Mouse (Mus musculus) thymus, adult 2 months (tissue): Measurements from ENCODE around the gene Ankrd44. TPM values are rescaled to one million over a fixed set of nuclear protein-coding genes. Genes with fewer than 3 reads are reported as not detected.

Experiments
- DNase-seq: peaks from one replicate; pipeline ENCODE4 v3.0.0; 2021
- H3K27ac ChIP-seq: fragments of 200-500 bp; 2 replicates; pipeline ENCODE4 v1.5.1; 2012; ENCODE audit warnings: low read length, control low read depth; ENCODE audit not compliant: control insufficient read depth, insufficient read depth
- H3K27me3 ChIP-seq: fragments of 200-500 bp; 2 replicates; pipeline ENCODE4 v1.6.1; 2012; ENCODE audit warnings: mild to moderate bottlenecking, low read length, moderate library complexity, mixed read lengths; ENCODE audit not compliant: control insufficient read depth, insufficient read depth
- H3K36me3 ChIP-seq: fragments of 200-500 bp; 2 replicates; pipeline ENCODE4 v1.6.1; 2012; ENCODE audit warnings: mild to moderate bottlenecking, low read length, moderate library complexity; ENCODE audit not compliant: control insufficient read depth, insufficient read depth
- H3K4me1 ChIP-seq: fragments of 200-500 bp; replicated peaks from 2 replicates; pipeline ENCODE4 v1.6.1; 2012; ENCODE audit warnings: low read length; ENCODE audit not compliant: control insufficient read depth, insufficient read depth
- H3K4me3 ChIP-seq: fragments of 200-500 bp; 2 replicates; pipeline ENCODE4 v1.5.1; 2012; ENCODE audit warnings: mild to moderate bottlenecking, low read length, control low read depth, moderate library complexity; ENCODE audit not compliant: control insufficient read depth, insufficient read depth
- CTCF ChIP-seq: fragments of 200-500 bp; IDR thresholded peaks from 2 replicates; pipeline ENCODE4 v1.5.1; 2012; ENCODE audit warnings: mild to moderate bottlenecking, control low read depth, low read length, moderate library complexity, borderline replicate concordance; ENCODE audit not compliant: control insufficient read depth, poor library complexity, insufficient read depth; ENCODE audit errors: extremely low read depth
- POLR2A ChIP-seq: fragments of 200-500 bp; IDR thresholded peaks from 2 replicates; pipeline ENCODE4 v1.6.1; 2012; ENCODE audit warnings: mild to moderate bottlenecking, low read length, control low read depth, moderate library complexity; ENCODE audit not compliant: control insufficient read depth, poor library complexity, insufficient read depth; ENCODE audit errors: extremely low read depth
- WGBS: fragments of 180-500 bp; shearing (Covaris S2); methylation state at CpG from one replicate; pipeline ENCODE4 v1.1.7; 2018; 5-methylcytosine and 5-hydroxymethylcytosine counted together
- polyA plus RNA-seq: library from polyadenylated mRNA; depleted of rRNA; stranded (reverse); fragments of >200 nt; gene quantifications from 2 replicates; pipeline ENCODE4 v1.2.3, GENCODE M21; 2012

Gene Ankrd44
- polyA plus RNA-seq, 1 experiment: 92.9 TPM

- 91% methylated on average over 2 of the region's 2 CpGs for WGBS
- Histone ChIP-seq H3K36me3 (peaks cover 37% of the 10 kb centered on the region), H3K4me1 (no peaks in the 10 kb centered on the region), H3K27me3 (no peaks in the 10 kb centered on the region), H3K4me3 (no peak overlapping the region), H3K27ac (no peak overlapping the region)
- DNase-seq: no peak
- TF ChIP-seq POLR2A: no peak
- no peak for TF ChIP-seq CTCF
These were observed 160.5 kb downstream of the Ankrd44 start for GRCm38 (mm10) chr1:54765632-54766238.

GRCm38 (mm10) chr1:54762216-54762807 lies 163.9 kb downstream of the Ankrd44 start:
- Histone ChIP-seq H3K27me3 (no peaks in the 10 kb centered on the region), H3K4me3 (no peak overlapping the region), H3K4me1 (no peaks in the 10 kb centered on the region), H3K36me3 (peaks cover 44% of the 10 kb centered on the region), H3K27ac (no peak overlapping the region)
- TF ChIP-seq POLR2A (no peak), CTCF (no peak)
- no peak for DNase-seq
- 95% methylated on average over 10 of the region's 10 CpGs for WGBS

GRCm38 (mm10) chr1:54759841-54760240 lies 166.3 kb downstream of the Ankrd44 start:
- TF ChIP-seq POLR2A (no peak), CTCF (no peak)
- H3K4me3 ChIP-seq: no peak overlapping the region
- peaks cover 34% of the 10 kb centered on the region for H3K36me3 ChIP-seq
- no peaks in the 10 kb centered on the region for H3K4me1 ChIP-seq
- no peak for DNase-seq
- H3K27me3 ChIP-seq: no peaks in the 10 kb centered on the region
- no peak overlapping the region for H3K27ac ChIP-seq

GRCm38 (mm10) chr1:54757291-54757690 lies 168.9 kb downstream of the Ankrd44 start:
- H3K4me1 ChIP-seq: no peaks in the 10 kb centered on the region
- DNase-seq: no peak
- H3K27ac ChIP-seq: no peak overlapping the region
- no peaks in the 10 kb centered on the region for H3K27me3 ChIP-seq
- TF ChIP-seq POLR2A (no peak), CTCF (no peak)
- 76% methylated on average over 3 of the region's 3 CpGs for WGBS
- H3K4me3 ChIP-seq: no peak overlapping the region
- peaks cover 40% of the 10 kb centered on the region for H3K36me3 ChIP-seq

- H3K4me3 ChIP-seq: no peak overlapping the region
- no peaks in the 10 kb centered on the region for H3K27me3 ChIP-seq
- 95% methylated on average over 8 of the region's 8 CpGs for WGBS
- no peaks in the 10 kb centered on the region for H3K4me1 ChIP-seq
- peaks cover 33% of the 10 kb centered on the region for H3K36me3 ChIP-seq
- TF ChIP-seq POLR2A: no peak
- TF ChIP-seq CTCF: no peak
- H3K27ac ChIP-seq: no peak overlapping the region
- DNase-seq: no peak
These were observed 170.4 kb downstream of the Ankrd44 start for GRCm38 (mm10) chr1:54755690-54756365.

GRCm38 (mm10) chr1:54749961-54750360 lies 176.2 kb downstream of the Ankrd44 start:
- TF ChIP-seq CTCF (no peak), POLR2A (no peak)
- no peak for DNase-seq
- no peaks in the 10 kb centered on the region for H3K27me3 ChIP-seq
- 91% methylated on average over 1 of the region's 1 CpGs for WGBS
- H3K4me3 ChIP-seq: no peak overlapping the region
- H3K36me3 ChIP-seq: peaks cover 23% of the 10 kb centered on the region
- H3K4me1 ChIP-seq: no peaks in the 10 kb centered on the region
- no peak overlapping the region for H3K27ac ChIP-seq

GRCm38 (mm10) chr1:54749516-54749915 lies 176.7 kb downstream of the Ankrd44 start:
- DNase-seq: no peak
- Histone ChIP-seq H3K4me3 (no peak overlapping the region), H3K4me1 (no peaks in the 10 kb centered on the region), H3K36me3 (peaks cover 23% of the 10 kb centered on the region), H3K27me3 (no peaks in the 10 kb centered on the region), H3K27ac (no peak overlapping the region)
- 96% methylated on average over 3 of the region's 3 CpGs for WGBS
- TF ChIP-seq CTCF (no peak), POLR2A (no peak)
